In the genomic region with DNA sequence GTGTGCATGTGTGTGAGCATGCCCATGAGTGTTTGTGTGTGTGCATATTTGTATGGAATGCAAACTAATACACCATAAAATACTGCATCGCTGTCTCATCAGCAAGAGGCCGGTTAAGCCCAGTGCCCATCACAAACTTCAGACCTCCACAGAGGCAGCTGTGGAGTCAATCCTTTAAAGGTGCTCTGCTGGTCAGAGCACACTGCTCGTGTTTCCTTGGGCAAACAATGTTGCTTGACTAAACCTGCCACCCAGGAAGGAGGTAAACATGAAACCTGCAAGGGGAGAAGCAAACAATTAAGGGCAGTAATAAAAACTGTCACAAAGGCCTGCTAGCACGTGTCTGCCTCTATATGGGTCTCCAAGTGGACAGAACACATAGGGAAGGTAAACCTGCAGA, we compare ENCODE assay signal across 16 mouse cellular contexts.
"Had no signal": no experiment of that assay in that cellular context is flagged by ENCODE, and none has a peak within 500 bp of the region (broad histone marks: within the 10 kb centered on the region; RNA-seq: fewer than 3 reads in every experiment).

No protein-coding gene starts in this region.

- H3K9ac ChIP-seq: liver, postnatal 0 days; lung, embryonic 15.5 days; midbrain, embryonic 13.5 days; midbrain, embryonic 15.5 days; neural tube, embryonic 12.5 days had no signal

- DNase-seq: liver, postnatal 0 days; lung, adult 2 months; lung, postnatal 14 days; lung, postnatal 36 days; right cerebral cortex, postnatal 14 days; thymus, adult 2 months; thymus, postnatal 25 days; thymus, postnatal 4 days had no signal

- H3K36me3 ChIP-seq: lung, embryonic 15.5 days; midbrain, embryonic 13.5 days; midbrain, embryonic 15.5 days; neural tube, embryonic 12.5 days had no signal

- H3K4me2 ChIP-seq: lung, embryonic 15.5 days; midbrain, embryonic 11.5 days; midbrain, embryonic 13.5 days; midbrain, embryonic 15.5 days; neural tube, embryonic 12.5 days had no signal

- H3K9me3 ChIP-seq: lung, embryonic 15.5 days; megakaryocyte, embryonic 14.5 days; midbrain, embryonic 13.5 days; midbrain, embryonic 15.5 days; neural tube, embryonic 12.5 days had no signal

- H3K4me3 ChIP-seq: lung, embryonic 15.5 days; megakaryocyte, embryonic 14.5 days; midbrain, embryonic 13.5 days; midbrain, embryonic 15.5 days; neural tube, embryonic 12.5 days had no signal

- H3K4me1 ChIP-seq: lung, embryonic 15.5 days; neural tube, embryonic 12.5 days had no signal

- H3K27ac ChIP-seq: lung, embryonic 15.5 days; macrophage; midbrain, embryonic 13.5 days; midbrain, embryonic 15.5 days; neural tube, embryonic 12.5 days had no signal

- ATAC-seq: liver, postnatal 0 days; lung, postnatal 0 days; midbrain, embryonic 13.5 days; midbrain, embryonic 15.5 days had no signal

- H3K27me3 ChIP-seq: lung, embryonic 15.5 days; midbrain, embryonic 13.5 days; midbrain, embryonic 15.5 days; neural tube, embryonic 12.5 days had no signal
